Mouse (Mus musculus): ENCODE results near the gene Rpia. TPM values are rescaled to one million over a fixed set of nuclear protein-coding genes. Genes with fewer than 3 reads are reported as not detected.

Gene Rpia
- polyA plus RNA-seq, 1 experiment from 2014 or later: 2.4 TPM

GRCm38 (mm10) chr6:70815471-70815870, 23.4 kb upstream of the Rpia start:
- no peak overlapping the region for H3K4me3 ChIP-seq (replicated peaks; ENCODE audit: low read depth, low read length)
- 0 out of 2 replicates have a peak, but pooled peaks cover 9% of the 10 kb centered on the region for H3K4me1 ChIP-seq (replicated peaks; ENCODE audit: insufficient read depth, low read length)
- H3K9me3 ChIP-seq (replicated peaks; ENCODE audit: low read length): no peaks in the 10 kb centered on the region
- TF ChIP-seq CTCF (IDR thresholded peaks at IDR 0.05; ENCODE audit: low read depth): no peak
- no peak overlapping the region for H3K4me2 ChIP-seq (ENCODE audit: low read length)
- ATAC-seq (replicated peaks; ENCODE audit: low FRiP score, low read depth): no peak
- H3K9ac ChIP-seq (ENCODE audit: low read depth, low read length): no peak overlapping the region
- no peak overlapping the region for H3K27ac ChIP-seq
- H3K27me3 ChIP-seq (ENCODE audit: insufficient read depth, low read length): no peaks in the 10 kb centered on the region
- DNase-seq (ENCODE audit: low spot score): no peak
- WGBS: 87% methylated on average over 8 of the region's 8 CpGs
- H3K36me3 ChIP-seq (ENCODE audit: insufficient read depth, low read length): no peaks in the 10 kb centered on the region

- Histone ChIP-seq H3K27me3 (ENCODE audit: insufficient read depth, low read length) (no peaks in the 10 kb centered on the region), H3K36me3 (ENCODE audit: insufficient read depth, low read length) (no peaks in the 10 kb centered on the region), H3K9me3 (replicated peaks; ENCODE audit: low read length) (no peaks in the 10 kb centered on the region), H3K4me2 (ENCODE audit: low read length) (no peak overlapping the region), H3K4me3 (replicated peaks; ENCODE audit: low read depth, low read length) (no peak overlapping the region), H3K4me1 (replicated peaks; ENCODE audit: insufficient read depth, low read length) (0 out of 2 replicates have a peak, but pooled peaks cover 9% of the 10 kb centered on the region), H3K9ac (ENCODE audit: low read depth, low read length) (no peak overlapping the region), H3K27ac (peak overlapping the region; percentile 84)
- 86% methylated on average over 4 of the region's 4 CpGs for WGBS
- ATAC-seq (replicated peaks; ENCODE audit: low FRiP score, low read depth): peak; percentile 58
- TF ChIP-seq CTCF (IDR thresholded peaks at IDR 0.05; ENCODE audit: low read depth): no peak
- peak; percentile 25 for DNase-seq (ENCODE audit: low spot score)
Observed at GRCm38 (mm10) chr6:70814629-70814950, 22.6 kb upstream of the Rpia start.

GRCm38 (mm10) chr6:70813921-70814628, 22.0 kb upstream of the Rpia start:
- DNase-seq (ENCODE audit: low spot score) (peak; percentile 30), ATAC-seq (replicated peaks; ENCODE audit: low FRiP score, low read depth) (peak; percentile 38)

GRCm38 (mm10) chr6:70812526-70812895, 20.5 kb upstream of the Rpia start:
- no peak overlapping the region for H3K4me2 ChIP-seq (ENCODE audit: low read length)
- WGBS: 17% methylated on average over 4 of the region's 4 CpGs
- no peak for TF ChIP-seq CTCF (IDR thresholded peaks at IDR 0.05; ENCODE audit: low read depth)
- no peaks in the 10 kb centered on the region for H3K36me3 ChIP-seq (ENCODE audit: insufficient read depth, low read length)
- peak; percentile 90 for ATAC-seq (replicated peaks; ENCODE audit: low FRiP score, low read depth)
- H3K4me3 ChIP-seq (replicated peaks; ENCODE audit: low read depth, low read length): no peak overlapping the region
- peak overlapping the region; percentile 84 for H3K27ac ChIP-seq
- no peaks in the 10 kb centered on the region for H3K27me3 ChIP-seq (ENCODE audit: insufficient read depth, low read length)
- peak; percentile 71 for DNase-seq (ENCODE audit: low spot score)
- H3K9ac ChIP-seq (ENCODE audit: low read depth, low read length): no peak overlapping the region
- H3K9me3 ChIP-seq (replicated peaks; ENCODE audit: low read length): no peaks in the 10 kb centered on the region
- H3K4me1 ChIP-seq (replicated peaks; ENCODE audit: insufficient read depth, low read length): 0 out of 2 replicates have a peak, but pooled peaks cover 9% of the 10 kb centered on the region

More at GRCm38 (mm10) chr6:70813921-70814628, 22.0 kb upstream of the Rpia start:
- H3K4me2 ChIP-seq (ENCODE audit: low read length): no peak overlapping the region
- no peaks in the 10 kb centered on the region for H3K36me3 ChIP-seq (ENCODE audit: insufficient read depth, low read length)
- H3K27ac ChIP-seq: peak overlapping the region; percentile 84
- H3K9me3 ChIP-seq (replicated peaks; ENCODE audit: low read length): no peaks in the 10 kb centered on the region
- 67% methylated on average over 18 of the region's 18 CpGs for WGBS
- TF ChIP-seq CTCF (IDR thresholded peaks at IDR 0.05; ENCODE audit: low read depth): no peak
- H3K4me3 ChIP-seq (replicated peaks; ENCODE audit: low read depth, low read length): no peak overlapping the region
- no peaks in the 10 kb centered on the region for H3K27me3 ChIP-seq (ENCODE audit: insufficient read depth, low read length)
- H3K9ac ChIP-seq (ENCODE audit: low read depth, low read length): no peak overlapping the region
- H3K4me1 ChIP-seq (replicated peaks; ENCODE audit: insufficient read depth, low read length): 0 out of 2 replicates have a peak, but pooled peaks cover 9% of the 10 kb centered on the region

- no peak overlapping the region for H3K9ac ChIP-seq (ENCODE audit: low read depth, low read length)
- peak; percentile 29 for ATAC-seq (replicated peaks; ENCODE audit: low FRiP score, low read depth)
- 13% methylated on average over 6 of the region's 6 CpGs for WGBS
- peak overlapping the region; percentile 84 for H3K27ac ChIP-seq
- no peaks in the 10 kb centered on the region for H3K36me3 ChIP-seq (ENCODE audit: insufficient read depth, low read length)
- H3K9me3 ChIP-seq (replicated peaks; ENCODE audit: low read length): no peaks in the 10 kb centered on the region
- no peak overlapping the region for H3K4me3 ChIP-seq (replicated peaks; ENCODE audit: low read depth, low read length)
- H3K27me3 ChIP-seq (ENCODE audit: insufficient read depth, low read length): no peaks in the 10 kb centered on the region
- H3K4me2 ChIP-seq (ENCODE audit: low read length): no peak overlapping the region
- H3K4me1 ChIP-seq (replicated peaks; ENCODE audit: insufficient read depth, low read length): 0 out of 2 replicates have a peak, but pooled peaks cover 9% of the 10 kb centered on the region
- TF ChIP-seq CTCF (IDR thresholded peaks at IDR 0.05; ENCODE audit: low read depth): peak; percentile 96
- DNase-seq (ENCODE audit: low spot score): peak; percentile 88
Observed at GRCm38 (mm10) chr6:70811557-70812525, 19.8 kb upstream of the Rpia start.

GRCm38 (mm10) chr6:70810524-70810923, 18.5 kb upstream of the Rpia start:
- ATAC-seq (replicated peaks; ENCODE audit: low FRiP score, low read depth) (no peak), DNase-seq (ENCODE audit: low spot score) (no peak)
- no peaks in the 10 kb centered on the region for H3K36me3 ChIP-seq (ENCODE audit: insufficient read depth, low read length)
- H3K27me3 ChIP-seq (ENCODE audit: insufficient read depth, low read length): no peaks in the 10 kb centered on the region
- 91% methylated on average over 1 of the region's 1 CpGs for WGBS
- no peak overlapping the region for H3K9ac ChIP-seq (ENCODE audit: low read depth, low read length)
- H3K4me2 ChIP-seq (ENCODE audit: low read length): no peak overlapping the region
- 0 out of 2 replicates have a peak, but pooled peaks cover 9% of the 10 kb centered on the region for H3K4me1 ChIP-seq (replicated peaks; ENCODE audit: insufficient read depth, low read length)
- TF ChIP-seq CTCF (IDR thresholded peaks at IDR 0.05; ENCODE audit: low read depth): no peak
- no peaks in the 10 kb centered on the region for H3K9me3 ChIP-seq (replicated peaks; ENCODE audit: low read length)
- H3K27ac ChIP-seq: no peak overlapping the region
- no peak overlapping the region for H3K4me3 ChIP-seq (replicated peaks; ENCODE audit: low read depth, low read length)

All from kidney, postnatal 0 days (tissue).